Mouse (Mus musculus) midbrain, embryonic 10.5 days (tissue): ENCODE measurements around the gene Hmx2. TPM values are rescaled to one million over a fixed set of nuclear protein-coding genes. Genes with fewer than 3 reads are reported as not detected.
A peak's percentile ranks its signal among the peaks of the same experiment; 100 is the strongest.

ENCODE experiments used
- DNase-seq: peaks from one replicate; pipeline ENCODE4 v3.0.0-alpha.2; 2017; ENCODE audit warnings: low spot score
- H3K27ac ChIP-seq: fragments of 300-500 bp; sonication (generic); replicated peaks from 2 replicates; pipeline ENCODE4 v1.5.1; 2016; ENCODE audit warnings: mild to moderate bottlenecking
- H3K27me3 ChIP-seq: fragments of 300-500 bp; sonication (generic); 2 replicates; pipeline ENCODE4 v1.6.1; 2016; ENCODE audit warnings: low read depth, mild to moderate bottlenecking; ENCODE audit not compliant: poor library complexity, severe bottlenecking
- H3K36me3 ChIP-seq: fragments of 300-500 bp; sonication (generic); 2 replicates; pipeline ENCODE4 v1.6.1; 2016; ENCODE audit warnings: mild to moderate bottlenecking, moderate library complexity
- H3K4me1 ChIP-seq: fragments of 300-500 bp; sonication (generic); 2 replicates; pipeline ENCODE4 v1.6.1; 2016
- H3K4me3 ChIP-seq: fragments of 300-500 bp; sonication (generic); 2 replicates; pipeline ENCODE4 v1.5.1; 2016; ENCODE audit warnings: mild to moderate bottlenecking, moderate library complexity
- H3K9me3 ChIP-seq: fragments of 300-500 bp; sonication (generic); replicated peaks from 2 replicates; pipeline ENCODE4 v1.6.1; 2016; ENCODE audit warnings: mild to moderate bottlenecking
- WGBS: fragments of 180-500 bp; shearing (Covaris S2); methylation state at CpG from one replicate; pipeline ENCODE4 v1.1.7; 2016; 5-methylcytosine and 5-hydroxymethylcytosine counted together
- polyA plus RNA-seq: library from polyadenylated mRNA; unstranded; fragments of >200 nt; fragmentation: Nextera tagmentation; extraction: Ambion mirVana; gene quantifications from 2 replicates; pipeline ENCODE4 v1.2.1, GENCODE M21; 2016

Gene Hmx2
- 0.07 TPM in 2 replicates for polyA plus RNA-seq

GRCm38 (mm10) chr7:131548473-131548872, at the start of gene Hmx2:
Gene Hmx2 (plus strand): TSS chr7:131548773.
- H3K4me3 ChIP-seq = no peak within 1 kb of the TSS
- no peak within 1 kb of the TSS for H3K27ac ChIP-seq
- peaks cover 25% of the 10 kb centered on the region for H3K4me1 ChIP-seq
- no peaks in the 10 kb centered on the region for H3K9me3 ChIP-seq
- DNase-seq = no peak
- WGBS = 3% methylated on average over 3 of the region's 3 CpGs
- no peaks in the 10 kb centered on the region for H3K36me3 ChIP-seq
- H3K27me3 ChIP-seq = peaks cover 100% of the 10 kb centered on the region

GRCm38 (mm10) chr7:131503739-131504138, 44.8 kb upstream of the Hmx2 start:
- no peaks in the 10 kb centered on the region for H3K9me3 ChIP-seq
- no peaks in the 10 kb centered on the region for H3K27me3 ChIP-seq
- no peak overlapping the region for H3K27ac ChIP-seq
- WGBS = 79% methylated on average over 2 of the region's 2 CpGs
- DNase-seq = no peak
- H3K4me1 ChIP-seq = no peaks in the 10 kb centered on the region
- H3K4me3 ChIP-seq = no peak overlapping the region
- H3K36me3 ChIP-seq = no peaks in the 10 kb centered on the region

- Histone ChIP-seq H3K9me3 (no peaks in the 10 kb centered on the region), H3K27me3 (peaks cover 86% of the 10 kb centered on the region), H3K27ac (no peak overlapping the region), H3K36me3 (no peaks in the 10 kb centered on the region), H3K4me3 (no peak overlapping the region), H3K4me1 (peaks cover 42% of the 10 kb centered on the region)
- DNase-seq = peak; percentile 86
- WGBS = 0% methylated on average over 7 of the region's 7 CpGs
Observed at GRCm38 (mm10) chr7:131539979-131540378, 8.6 kb upstream of the Hmx2 start.

- H3K4me3 ChIP-seq = peak overlapping the region; percentile 63
- no peak for DNase-seq
- no peaks in the 10 kb centered on the region for H3K36me3 ChIP-seq
- peaks cover 99% of the 10 kb centered on the region for H3K27me3 ChIP-seq
- H3K9me3 ChIP-seq = no peaks in the 10 kb centered on the region
- H3K4me1 ChIP-seq = peaks cover 42% of the 10 kb centered on the region
- H3K27ac ChIP-seq = 0 out of 2 replicates have a peak overlapping the region, but pooled peaks have one; percentile 43
- WGBS = 1% methylated on average over 41 of the region's 41 CpGs
Observed at GRCm38 (mm10) chr7:131541184-131542114, 7.1 kb upstream of the Hmx2 start.

GRCm38 (mm10) chr7:131542115-131542871, 6.3 kb upstream of the Hmx2 start, which contains the start of gene Hmx3:
Gene Hmx3 (plus strand): TSS chr7:131542867.
- no peaks in the 10 kb centered on the region for H3K36me3 ChIP-seq
- H3K27ac ChIP-seq = peak within 1 kb of the TSS; percentile 76
- DNase-seq = peak; percentile 80
- peaks cover 100% of the 10 kb centered on the region for H3K27me3 ChIP-seq
- peaks cover 42% of the 10 kb centered on the region for H3K4me1 ChIP-seq
- no peaks in the 10 kb centered on the region for H3K9me3 ChIP-seq
- peak within 1 kb of the TSS; percentile 63 for H3K4me3 ChIP-seq
- WGBS = under 1% methylated on average over 65 of the region's 65 CpGs

- peaks cover 42% of the 10 kb centered on the region for H3K4me1 ChIP-seq
- no peaks in the 10 kb centered on the region for H3K9me3 ChIP-seq
- H3K36me3 ChIP-seq = no peaks in the 10 kb centered on the region
- H3K4me3 ChIP-seq = peak overlapping the region; percentile 63
- DNase-seq = peak; percentile 67
- under 1% methylated on average over 67 of the region's 71 CpGs for WGBS
- H3K27me3 ChIP-seq = peaks cover 100% of the 10 kb centered on the region
- H3K27ac ChIP-seq = peak overlapping the region; percentile 76
Observed at GRCm38 (mm10) chr7:131542872-131543622, 5.5 kb upstream of the Hmx2 start.

- peaks cover 100% of the 10 kb centered on the region for H3K27me3 ChIP-seq
- DNase-seq = peak; percentile 76
- under 1% methylated on average over 75 of the region's 75 CpGs for WGBS
- no peak overlapping the region; the same call in 1 of the 2 replicates for H3K27ac ChIP-seq
- peaks cover 42% of the 10 kb centered on the region for H3K4me1 ChIP-seq
- no peaks in the 10 kb centered on the region for H3K36me3 ChIP-seq
- peak overlapping the region; percentile 63 for H3K4me3 ChIP-seq
- no peaks in the 10 kb centered on the region for H3K9me3 ChIP-seq
Observed at GRCm38 (mm10) chr7:131543623-131544481, 4.7 kb upstream of the Hmx2 start.

- H3K27me3 ChIP-seq = peaks cover 100% of the 10 kb centered on the region
- 3% methylated on average over 5 of the region's 5 CpGs for WGBS
- peaks cover 42% of the 10 kb centered on the region for H3K4me1 ChIP-seq
- H3K9me3 ChIP-seq = no peaks in the 10 kb centered on the region
- H3K4me3 ChIP-seq = no peak overlapping the region
- DNase-seq = no peak
- no peaks in the 10 kb centered on the region for H3K36me3 ChIP-seq
- no peak overlapping the region for H3K27ac ChIP-seq
Observed at GRCm38 (mm10) chr7:131544871-131545270, 3.7 kb upstream of the Hmx2 start.

- Histone ChIP-seq H3K27me3 (peaks cover 100% of the 10 kb centered on the region), H3K36me3 (no peaks in the 10 kb centered on the region), H3K27ac (no peak overlapping the region), H3K9me3 (no peaks in the 10 kb centered on the region), H3K4me3 (no peak overlapping the region), H3K4me1 (peaks cover 36% of the 10 kb centered on the region)
- DNase-seq = peak; percentile 31
- under 1% methylated on average over 13 of the region's 13 CpGs for WGBS
Observed at GRCm38 (mm10) chr7:131545701-131546385, 2.7 kb upstream of the Hmx2 start.

GRCm38 (mm10) chr7:131546423-131546822, 2.1 kb upstream of the Hmx2 start:
- WGBS = 3% methylated on average over 2 of the region's 2 CpGs
- Histone ChIP-seq H3K27ac (no peak overlapping the region), H3K9me3 (no peaks in the 10 kb centered on the region), H3K27me3 (peaks cover 100% of the 10 kb centered on the region), H3K4me1 (peaks cover 32% of the 10 kb centered on the region), H3K4me3 (no peak overlapping the region), H3K36me3 (no peaks in the 10 kb centered on the region)
- peak; percentile 36 for DNase-seq

- Histone ChIP-seq H3K4me1 (peaks cover 27% of the 10 kb centered on the region), H3K36me3 (no peaks in the 10 kb centered on the region), H3K9me3 (no peaks in the 10 kb centered on the region), H3K27ac (no peak overlapping the region), H3K4me3 (no peak overlapping the region), H3K27me3 (peaks cover 100% of the 10 kb centered on the region)
- peak; percentile 30 for DNase-seq
- 2% methylated on average over 5 of the region's 5 CpGs for WGBS
Observed at GRCm38 (mm10) chr7:131547481-131547880, 1.1 kb upstream of the Hmx2 start.
